Mouse (Mus musculus): ENCODE data around the gene Shisa8.

Gene Shisa8

GRCm38 (mm10) chr15:82223657-82224601 is 11.3 kb upstream of the Shisa8 start, which contains the start of gene Tnfrsf13c:
Gene Tnfrsf13c (minus strand): TSS chr15:82224369.
- in situ Hi-C loops (cut with MseI, MboI) = no loop called here

GRCm38 (mm10) chr15:82223251-82223650 is 10.6 kb upstream of the Shisa8 start:
- in situ Hi-C loops (cut with MseI, MboI) = no loop called here

GRCm38 (mm10) chr15:82221104-82221860 is 8.7 kb upstream of the Shisa8 start:
- in situ Hi-C loops (cut with MseI, MboI) = no loop called here

GRCm38 (mm10) chr15:82220003-82220675 is 7.5 kb upstream of the Shisa8 start:
- in situ Hi-C loops (cut with MseI, MboI) = no loop called here

- in situ Hi-C loops (cut with MseI, MboI) = no loop called here
These were observed 6.4 kb upstream of the Shisa8 start for GRCm38 (mm10) chr15:82218778-82219666.

- in situ Hi-C loops (cut with MseI, MboI) = no loop called here
These were observed 5.4 kb upstream of the Shisa8 start for GRCm38 (mm10) chr15:82217980-82218379.

GRCm38 (mm10) chr15:82217039-82217438 is 4.4 kb upstream of the Shisa8 start:
- in situ Hi-C loops (cut with MseI, MboI) = no loop called here

- in situ Hi-C loops (cut with MseI, MboI) = no loop called here
These were observed 3.7 kb upstream of the Shisa8 start for GRCm38 (mm10) chr15:82216142-82216827.

GRCm38 (mm10) chr15:82215332-82216046 is 2.9 kb upstream of the Shisa8 start:
- in situ Hi-C loops (cut with MseI, MboI) = no loop called here

- in situ Hi-C loops (cut with MseI, MboI) = no loop called here
These were observed 607 bp upstream of the Shisa8 start for GRCm38 (mm10) chr15:82213222-82213621.

GRCm38 (mm10) chr15:82211911-82212751 is 484 bp downstream of the Shisa8 start:
- in situ Hi-C loops (cut with MseI, MboI) = no loop called here

- in situ Hi-C loops (cut with MseI, MboI) = no loop called here
These were observed 1.3 kb downstream of the Shisa8 start for GRCm38 (mm10) chr15:82211281-82211680.

GRCm38 (mm10) chr15:82210801-82211200 is 1.8 kb downstream of the Shisa8 start:
- in situ Hi-C loops (cut with MseI, MboI) = no loop called here

- in situ Hi-C loops (cut with MseI, MboI) = no loop called here
These were observed 3.1 kb downstream of the Shisa8 start for GRCm38 (mm10) chr15:82209295-82210050.

GRCm38 (mm10) chr15:82208307-82208706 is 4.3 kb downstream of the Shisa8 start:
- in situ Hi-C loops (cut with MseI, MboI) = no loop called here

GRCm38 (mm10) chr15:82207504-82208219 is 5.0 kb downstream of the Shisa8 start:
- in situ Hi-C loops (cut with MseI, MboI) = no loop called here

- in situ Hi-C loops (cut with MseI, MboI) = no loop called here
These were observed 5.5 kb downstream of the Shisa8 start for GRCm38 (mm10) chr15:82207105-82207459.
